Mouse (Mus musculus): ENCODE data around the gene Aldh3a2.

- no peak for TF ChIP-seq USF1 (IDR thresholded peaks at IDR 0.05; ENCODE audit: low read depth, low read length)
- no peak for TF ChIP-seq EP300 (IDR thresholded peaks at IDR 0.05; ENCODE audit: low read length)
- TF ChIP-seq NELFE (IDR thresholded peaks at IDR 0.05; ENCODE audit: low read depth, low read length), result no peak
- TF ChIP-seq CTCF (conservative IDR thresholded peaks at IDR 0.05 in 1 of 2, IDR thresholded peaks at IDR 0.05 in 1 of 2; ENCODE audit: low read depth in 2 of 2, low read length in 2 of 2), result no peak
- no peak for TF ChIP-seq RCOR1 (conservative IDR thresholded peaks at IDR 0.05; ENCODE audit: low read depth, low read length)
- no peak for TF ChIP-seq MYC (IDR thresholded peaks at IDR 0.05; ENCODE audit: low read depth, low read length)
- no peak for TF ChIP-seq CHD1 (IDR thresholded peaks at IDR 0.05; ENCODE audit: low read depth, low read length)
- no peak for TF ChIP-seq E2F4 (IDR thresholded peaks at IDR 0.05; ENCODE audit: insufficient replicate concordance, low read depth, low read length)
- TF ChIP-seq POLR2A (IDR thresholded peaks at IDR 0.05; ENCODE audit: low read depth, low read length), result no peak
- TF ChIP-seq ZKSCAN1 (IDR thresholded peaks at IDR 0.05; ENCODE audit: borderline replicate concordance, low read depth, low read length), result no peak
- no peak for TF ChIP-seq ZC3H11A (IDR thresholded peaks at IDR 0.05; ENCODE audit: low read depth, low read length)
- no peak for TF ChIP-seq MAX (IDR thresholded peaks at IDR 0.05; ENCODE audit: low read length)
Observed at GRCm38 (mm10) chr11:61297901-61298300, 30.6 kb upstream of the Aldh3a2 start.
